In the genomic region with DNA sequence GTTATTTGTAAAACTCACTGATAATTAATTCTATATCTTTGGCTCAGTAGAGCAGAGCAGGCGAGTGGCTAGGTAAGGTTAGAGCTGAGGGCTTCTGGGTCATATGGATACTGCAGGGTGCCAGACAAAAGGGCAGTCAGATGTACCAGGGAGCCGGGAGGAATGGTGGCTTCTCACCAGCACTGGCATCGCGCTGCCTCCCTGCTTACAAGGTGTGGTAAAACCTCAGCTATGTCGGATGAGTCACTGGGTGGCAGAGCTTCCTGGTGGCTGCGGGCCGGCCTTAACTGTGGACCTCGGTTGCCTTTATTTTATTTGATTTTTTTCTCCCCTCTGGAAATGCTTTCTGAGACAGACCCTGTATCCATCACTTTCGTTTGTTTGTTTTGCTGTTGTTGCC, we compare ENCODE assay signal across 17 mouse cellular contexts. TPM values are rescaled to one million over a fixed set of nuclear protein-coding genes. Genes with fewer than 3 reads are reported as not detected.
A peak's percentile ranks its signal among the peaks of the same experiment; 100 is the strongest.
DNase-seq lines count a peak whose midpoint lies in the region; ATAC-seq and TF ChIP-seq lines count a peak whose summit lies in the region.
"Had no signal": no experiment of that assay in that cellular context is flagged by ENCODE, and none has a peak within 500 bp of the region (broad histone marks: within the 10 kb centered on the region; RNA-seq: fewer than 3 reads in every experiment).

No protein-coding gene starts in this region.

- H3K9ac ChIP-seq in liver, embryonic 11.5 days (ENCODE audit: low read depth, low read length): no peak overlapping the region
- no peak overlapping the region for H3K9ac ChIP-seq in forebrain, embryonic 11.5 days (ENCODE audit: low read length)
- no peak overlapping the region for H3K9ac ChIP-seq in hindbrain, embryonic 14.5 days
- H3K9ac ChIP-seq: heart, embryonic 13.5 days; hindbrain, embryonic 15.5 days; liver, embryonic 14.5 days; midbrain, embryonic 13.5 days; neural tube, embryonic 13.5 days had no signal

- 74% methylated on average over 9 of the region's 9 CpGs for WGBS in liver, embryonic 11.5 days
- WGBS in small intestine, adult 2 months: 31% methylated on average over 9 of the region's 9 CpGs
- WGBS in forebrain, embryonic 11.5 days: 83% methylated on average over 9 of the region's 9 CpGs
- WGBS in hindbrain, embryonic 14.5 days: 85% methylated on average over 9 of the region's 9 CpGs

- no peaks in the 10 kb centered on the region for H3K36me3 ChIP-seq in liver, embryonic 11.5 days (ENCODE audit: control insufficient read depth, insufficient read depth, low read length)
- H3K36me3 ChIP-seq in small intestine, adult 2 months (ENCODE audit: control insufficient read depth, insufficient read depth, low read length): peaks cover 3% of the 10 kb centered on the region; the same call in 1 of the 2 replicates
- H3K36me3 ChIP-seq in forebrain, embryonic 11.5 days (ENCODE audit: control insufficient read depth, insufficient read depth, low read length): no peaks in the 10 kb centered on the region
- H3K36me3 ChIP-seq in hindbrain, embryonic 14.5 days (replicated peaks; ENCODE audit: control insufficient read depth, insufficient read depth): no peaks in the 10 kb centered on the region
- H3K36me3 ChIP-seq: G1E; heart, embryonic 13.5 days; hindbrain, embryonic 15.5 days; midbrain, embryonic 13.5 days; neural tube, embryonic 13.5 days had no signal

- H3K4me3 ChIP-seq in liver, embryonic 11.5 days (ENCODE audit: low read depth, low read length): no peak overlapping the region
- peak overlapping the region; percentile 51 for H3K4me3 ChIP-seq in small intestine, adult 2 months (ENCODE audit: low read depth, low read length)
- no peak overlapping the region for H3K4me3 ChIP-seq in forebrain, embryonic 11.5 days (ENCODE audit: low read depth, low read length)
- no peak overlapping the region for H3K4me3 ChIP-seq in hindbrain, embryonic 14.5 days (replicated peaks; ENCODE audit: low read length)
- H3K4me3 ChIP-seq: heart, embryonic 13.5 days; hindbrain, embryonic 15.5 days; midbrain, embryonic 13.5 days; neural tube, embryonic 13.5 days had no signal

- no peak for ATAC-seq in liver, embryonic 11.5 days (replicated peaks; ENCODE audit: low FRiP score)
- no peak for ATAC-seq in forebrain, embryonic 11.5 days (replicated peaks; ENCODE audit: low FRiP score)
- ATAC-seq in hindbrain, embryonic 14.5 days (ENCODE audit: low FRiP score): no peak
- ATAC-seq: midbrain, embryonic 13.5 days had no signal

- peaks cover 8% of the 10 kb centered on the region; the same call in 1 of the 2 replicates for H3K4me1 ChIP-seq in liver, embryonic 11.5 days (replicated peaks; ENCODE audit: control insufficient read depth, insufficient read depth, low read length)
- H3K4me1 ChIP-seq in small intestine, adult 2 months (ENCODE audit: control insufficient read depth, insufficient read depth, insufficient read length, low read length): peaks cover 46% of the 10 kb centered on the region
- no peaks in the 10 kb centered on the region for H3K4me1 ChIP-seq in forebrain, embryonic 11.5 days (replicated peaks; ENCODE audit: control insufficient read depth, insufficient read depth, low read length)
- H3K4me1 ChIP-seq in hindbrain, embryonic 14.5 days (replicated peaks; ENCODE audit: control insufficient read depth, insufficient read depth, low read length): no peaks in the 10 kb centered on the region
- H3K4me1 ChIP-seq: hindbrain, embryonic 15.5 days; midbrain, embryonic 13.5 days had no signal

- H3K27me3 ChIP-seq in liver, embryonic 11.5 days (replicated peaks; ENCODE audit: control insufficient read depth, insufficient read depth, low read length): peaks cover 25% of the 10 kb centered on the region
- H3K27me3 ChIP-seq in small intestine, adult 2 months (ENCODE audit: control insufficient read depth, insufficient read depth, low read length): no peaks in the 10 kb centered on the region
- peaks cover 7% of the 10 kb centered on the region for H3K27me3 ChIP-seq in forebrain, embryonic 11.5 days (ENCODE audit: control insufficient read depth, insufficient read depth, low read length)
- H3K27me3 ChIP-seq in hindbrain, embryonic 14.5 days (ENCODE audit: control insufficient read depth, insufficient read depth, low read length): peaks cover 19% of the 10 kb centered on the region

- no peak for TF ChIP-seq CTCF in small intestine, adult 2 months (IDR thresholded peaks at IDR 0.05; ENCODE audit: extremely low read depth, insufficient read length, insufficient replicate concordance, low read depth, low read length)

- H3K27ac ChIP-seq in liver, embryonic 11.5 days (ENCODE audit: low read depth, low read length): no peak overlapping the region
- H3K27ac ChIP-seq in small intestine, adult 2 months (ENCODE audit: insufficient read depth, low read depth, low read length): peak overlapping the region; percentile 99
- no peak overlapping the region for H3K27ac ChIP-seq in forebrain, embryonic 11.5 days (ENCODE audit: low read depth, low read length)
- no peak overlapping the region for H3K27ac ChIP-seq in hindbrain, embryonic 14.5 days
- H3K27ac ChIP-seq: heart, embryonic 13.5 days; hindbrain, embryonic 15.5 days; kidney, postnatal 0 days; liver, embryonic 14.5 days; midbrain, embryonic 13.5 days; neural tube, embryonic 13.5 days had no signal

- H3K9me3 ChIP-seq in liver, embryonic 11.5 days (ENCODE audit: control insufficient read depth, low read length): no peaks in the 10 kb centered on the region
- no peaks in the 10 kb centered on the region for H3K9me3 ChIP-seq in forebrain, embryonic 11.5 days (ENCODE audit: control insufficient read depth, low read length)
- H3K9me3 ChIP-seq in hindbrain, embryonic 14.5 days (ENCODE audit: control insufficient read depth, low read length): no peaks in the 10 kb centered on the region
- H3K9me3 ChIP-seq: G1E; heart, embryonic 13.5 days; hindbrain, embryonic 15.5 days; midbrain, embryonic 13.5 days; neural tube, embryonic 13.5 days had no signal

- no peak for TF ChIP-seq POLR2A in small intestine, adult 2 months (IDR thresholded peaks at IDR 0.05; ENCODE audit: low read depth, low read length)

- H3K4me2 ChIP-seq in liver, embryonic 11.5 days: peak overlapping the region; percentile 18
- H3K4me2 ChIP-seq in forebrain, embryonic 11.5 days (ENCODE audit: low read depth, low read length, severe bottlenecking): no peak overlapping the region
- no peak overlapping the region for H3K4me2 ChIP-seq in hindbrain, embryonic 14.5 days (replicated peaks)
- H3K4me2 ChIP-seq: heart, embryonic 13.5 days; hindbrain, embryonic 15.5 days; midbrain, embryonic 13.5 days; neural tube, embryonic 13.5 days had no signal

- DNase-seq in 3134 (ENCODE audit: extremely low read depth, insufficient read length, low spot score) (peak; percentile 71), 416B (ENCODE audit: low read depth) (peak; percentile 56)
- DNase-seq in liver, embryonic 11.5 days (ENCODE audit: low spot score): no peak
- DNase-seq in forebrain, embryonic 11.5 days (ENCODE audit: low spot score): no peak
- no peak for DNase-seq in hindbrain, embryonic 14.5 days (ENCODE audit: low spot score)
- no peak for DNase-seq in gastrocnemius, postnatal 25 days
- DNase-seq: cerebellum, adult 11-12 months; lung, postnatal 10 days; thymus, postnatal 25 days had no signal

RNA-seq across cellular contexts. Expression of gene Sept9, which starts 6.0 kb away (rescaled TPM):
- 111 and 117 TPM in 2 replicates for polyA plus RNA-seq in liver, embryonic 11.5 days (2014; fragmentation: Nextera tagmentation; extraction: Ambion mirVana)
- 17.0 and 31.0 TPM in 2 replicates for polyA plus RNA-seq in small intestine, adult 2 months (2012; rRNA removed)
- polyA plus RNA-seq in forebrain, embryonic 11.5 days (2014; fragmentation: Nextera tagmentation; extraction: Ambion mirVana): 172 and 182 TPM in 2 replicates
- 96.5 and 96.9 TPM in 2 replicates for polyA plus RNA-seq in hindbrain, embryonic 14.5 days (2014; fragmentation: Nextera tagmentation; extraction: Ambion mirVana)
- total RNA-seq in gastrocnemius, postnatal 25 days (2021): 10 to 100 TPM; 13.8 to 16.2 TPM

Comparison
In these comparisons a context has a peak if more than half of its experiments do, and no peak if none do; other contexts are left out.
1. DNase-seq: peak in 3134 (single experiment) and 416B (single experiment); none in liver, embryonic 11.5 days (single experiment), forebrain, embryonic 11.5 days (single experiment), hindbrain, embryonic 14.5 days (single experiment) and gastrocnemius, postnatal 25 days (single experiment).